Mouse (Mus musculus) neural tube, embryonic 13.5 days (tissue): ENCODE measurements around the gene Proca1. TPM values are rescaled to one million over a fixed set of nuclear protein-coding genes. Genes with fewer than 3 reads are reported as not detected.
"Not testable (repeated sequence)": the region's sequence is repeated elsewhere in the genome, so short reads cannot be mapped to it uniquely, and the experiment has no call there.

Source experiments
- ATAC-seq: fragments of 200-750 bp; cut with Nextera tagmentation; 2 replicates; pipeline ENCODE4 v1.8.0; 2017; ENCODE audit warnings: low read depth, mild to moderate bottlenecking, moderate TSS enrichment, moderate library complexity
- H3K27ac ChIP-seq: fragments of 300-500 bp; sonication (generic); replicated peaks from 2 replicates; pipeline ENCODE4 v1.5.1; 2015; ENCODE audit warnings: moderate library complexity, mild to moderate bottlenecking, inconsistent platforms
- H3K27me3 ChIP-seq: fragments of 300-500 bp; sonication (generic); 2 replicates; pipeline ENCODE4 v1.6.1; 2015; ENCODE audit warnings: mild to moderate bottlenecking, inconsistent platforms
- H3K36me3 ChIP-seq: fragments of 300-500 bp; sonication (generic); 2 replicates; pipeline ENCODE4 v1.6.1; 2015; ENCODE audit warnings: mild to moderate bottlenecking, inconsistent platforms
- H3K4me1 ChIP-seq: fragments of 300-500 bp; sonication (generic); replicated peaks from 2 replicates; pipeline ENCODE4 v1.6.1; 2015; ENCODE audit warnings: inconsistent platforms
- H3K4me2 ChIP-seq: fragments of 300-500 bp; sonication (generic); 2 replicates; pipeline ENCODE4 v1.6.1; 2015; ENCODE audit warnings: inconsistent platforms, mild to moderate bottlenecking, moderate library complexity
- H3K4me3 ChIP-seq: fragments of 300-500 bp; sonication (generic); 2 replicates; pipeline ENCODE4 v1.5.1; 2015; ENCODE audit warnings: mild to moderate bottlenecking, inconsistent platforms
- H3K9ac ChIP-seq: fragments of 300-500 bp; sonication (generic); 2 replicates; pipeline ENCODE4 v1.6.1; 2015; ENCODE audit warnings: moderate library complexity, mild to moderate bottlenecking, inconsistent platforms
- H3K9me3 ChIP-seq: fragments of 300-500 bp; sonication (generic); 2 replicates; pipeline ENCODE4 v1.6.1; 2016; ENCODE audit warnings: inconsistent platforms
- WGBS: fragments of 180-500 bp; shearing (Covaris S2); methylation state at CpG from one replicate; pipeline ENCODE4 v1.1.7; 2015; 5-methylcytosine and 5-hydroxymethylcytosine counted together
- polyA plus RNA-seq: library from polyadenylated mRNA; unstranded; fragments of >200 nt; fragmentation: Nextera tagmentation; extraction: Ambion mirVana; gene quantifications from 2 replicates; pipeline ENCODE4 v1.2.1, GENCODE M21; 2015

The Proca1 gene
- polyA plus RNA-seq, 1 experiment from 2014 or later, result 2.3 TPM

GRCm38 (mm10) chr11:78177903-78178858 is 15.0 kb upstream of the Proca1 start:
- Histone ChIP-seq H3K27ac (peak overlapping the region; percentile 87), H3K36me3 (peaks cover 28% of the 10 kb centered on the region), H3K9ac (peak overlapping the region; percentile 79), H3K4me3 (peak overlapping the region; percentile 52), H3K4me1 (peaks cover 64% of the 10 kb centered on the region), H3K9me3 (no peaks in the 10 kb centered on the region), H3K4me2 (peak overlapping the region; percentile 78), H3K27me3 (no peaks in the 10 kb centered on the region)
- WGBS, result under 1% methylated on average over 68 of the region's 84 CpGs
- peak; percentile 91 for ATAC-seq

- ATAC-seq, result peak; percentile 10; the same call in 1 of the 2 replicates
- Histone ChIP-seq H3K9ac (peak overlapping the region; percentile 79), H3K27me3 (no peaks in the 10 kb centered on the region), H3K4me3 (peak overlapping the region; percentile 52), H3K27ac (peak overlapping the region; percentile 87), H3K4me2 (peak overlapping the region; percentile 78), H3K4me1 (peaks cover 66% of the 10 kb centered on the region), H3K36me3 (peaks cover 28% of the 10 kb centered on the region), H3K9me3 (no peaks in the 10 kb centered on the region)
- 2% methylated on average over 29 of the region's 29 CpGs for WGBS
Measured at GRCm38 (mm10) chr11:78178859-78179437, 14.2 kb upstream of the Proca1 start.

GRCm38 (mm10) chr11:78179438-78179999 is 13.7 kb upstream of the Proca1 start:
- peak overlapping the region; percentile 87 for H3K27ac ChIP-seq
- no peaks in the 10 kb centered on the region for H3K27me3 ChIP-seq
- H3K36me3 ChIP-seq, result peaks cover 28% of the 10 kb centered on the region
- H3K4me3 ChIP-seq, result peak overlapping the region; percentile 52
- peak overlapping the region; percentile 78 for H3K4me2 ChIP-seq
- H3K9me3 ChIP-seq, result no peaks in the 10 kb centered on the region
- 28% methylated on average over 8 of the region's 8 CpGs for WGBS
- H3K4me1 ChIP-seq, result peaks cover 70% of the 10 kb centered on the region
- peak overlapping the region; percentile 79 for H3K9ac ChIP-seq
- ATAC-seq, result no peak

GRCm38 (mm10) chr11:78180081-78180761 is 13.0 kb upstream of the Proca1 start:
- H3K27me3 ChIP-seq, result no peaks in the 10 kb centered on the region
- H3K4me2 ChIP-seq, result peak overlapping the region; percentile 78
- no peaks in the 10 kb centered on the region for H3K9me3 ChIP-seq
- 0 out of 2 replicates have a peak overlapping the region, but pooled peaks have one; percentile 31 for H3K9ac ChIP-seq
- peak overlapping the region; percentile 52; the same call in 1 of the 2 replicates for H3K4me3 ChIP-seq
- no peak overlapping the region for H3K27ac ChIP-seq
- 83% methylated on average over 6 of the region's 6 CpGs for WGBS
- H3K36me3 ChIP-seq, result peaks cover 28% of the 10 kb centered on the region
- no peak for ATAC-seq
- H3K4me1 ChIP-seq, result peaks cover 70% of the 10 kb centered on the region

GRCm38 (mm10) chr11:78181830-78182357 is 11.3 kb upstream of the Proca1 start:
- H3K4me1 ChIP-seq, result peaks cover 60% of the 10 kb centered on the region
- H3K9ac ChIP-seq, result peak overlapping the region; percentile 90
- WGBS, result 43% methylated on average over 2 of the region's 2 CpGs
- peak overlapping the region; percentile 75 for H3K4me3 ChIP-seq
- no peak overlapping the region for H3K27ac ChIP-seq
- no peaks in the 10 kb centered on the region for H3K27me3 ChIP-seq
- no peak for ATAC-seq
- H3K4me2 ChIP-seq, result peak overlapping the region; percentile 69
- no peaks in the 10 kb centered on the region for H3K9me3 ChIP-seq
- peaks cover 28% of the 10 kb centered on the region for H3K36me3 ChIP-seq

GRCm38 (mm10) chr11:78182450-78182849 is 10.7 kb upstream of the Proca1 start:
- Histone ChIP-seq H3K4me3 (peak overlapping the region; percentile 75), H3K27me3 (no peaks in the 10 kb centered on the region), H3K4me1 (peaks cover 59% of the 10 kb centered on the region), H3K27ac (peak overlapping the region; percentile 95; the same call in 1 of the 2 replicates), H3K4me2 (peak overlapping the region; percentile 69), H3K36me3 (peaks cover 28% of the 10 kb centered on the region), H3K9ac (peak overlapping the region; percentile 90), H3K9me3 (no peaks in the 10 kb centered on the region)
- WGBS, result 8% methylated on average over 7 of the region's 7 CpGs
- no peak for ATAC-seq

GRCm38 (mm10) chr11:78182961-78183844 is 10.0 kb upstream of the Proca1 start, which contains the start of gene Rpl23a:
Rpl23a (minus strand) TSS chr11:78183584.
- Histone ChIP-seq H3K4me2 (peak within 1 kb of the TSS; percentile 69), H3K4me3 (peak within 1 kb of the TSS; percentile 75), H3K27ac (peak within 1 kb of the TSS; percentile 95), H3K4me1 (peaks cover 60% of the 10 kb centered on the region), H3K36me3 (peaks cover 28% of the 10 kb centered on the region), H3K9me3 (no peaks in the 10 kb centered on the region), H3K27me3 (no peaks in the 10 kb centered on the region), H3K9ac (peak within 1 kb of the TSS; percentile 90)
- WGBS, result under 1% methylated on average over 38 of the region's 38 CpGs
- peak; percentile 93 for ATAC-seq

GRCm38 (mm10) chr11:78183884-78184514 is 9.2 kb upstream of the Proca1 start:
- peaks cover 28% of the 10 kb centered on the region for H3K36me3 ChIP-seq
- WGBS, result 48% methylated on average over 10 of the region's 10 CpGs
- H3K4me1 ChIP-seq, result peaks cover 53% of the 10 kb centered on the region
- H3K9ac ChIP-seq, result peak overlapping the region; percentile 52
- ATAC-seq, result no peak
- H3K4me2 ChIP-seq, result peak overlapping the region; percentile 69
- H3K27me3 ChIP-seq, result no peaks in the 10 kb centered on the region
- H3K27ac ChIP-seq, result 0 out of 2 replicates have a peak overlapping the region, but pooled peaks have one; percentile 10
- peak overlapping the region; percentile 75 for H3K4me3 ChIP-seq
- H3K9me3 ChIP-seq, result no peaks in the 10 kb centered on the region

GRCm38 (mm10) chr11:78184702-78185101 is 8.5 kb upstream of the Proca1 start:
- not testable (repeated sequence) for H3K9ac ChIP-seq, ATAC-seq, H3K9me3 ChIP-seq, H3K27ac ChIP-seq, H3K27me3 ChIP-seq, H3K4me2 ChIP-seq, H3K4me3 ChIP-seq
- Histone ChIP-seq H3K36me3 (peaks cover 23% of the 10 kb centered on the region), H3K4me1 (peaks cover 52% of the 10 kb centered on the region)
- WGBS, result 93% methylated on average over 6 of the region's 6 CpGs
